Mouse (Mus musculus): Measurements from ENCODE around the gene Rps21. TPM values are rescaled to one million over a fixed set of nuclear protein-coding genes. Genes with fewer than 3 reads are reported as not detected.

Gene Rps21
- polyA plus RNA-seq, 1 experiment from 2014 or later, result 432 TPM

DNA sequence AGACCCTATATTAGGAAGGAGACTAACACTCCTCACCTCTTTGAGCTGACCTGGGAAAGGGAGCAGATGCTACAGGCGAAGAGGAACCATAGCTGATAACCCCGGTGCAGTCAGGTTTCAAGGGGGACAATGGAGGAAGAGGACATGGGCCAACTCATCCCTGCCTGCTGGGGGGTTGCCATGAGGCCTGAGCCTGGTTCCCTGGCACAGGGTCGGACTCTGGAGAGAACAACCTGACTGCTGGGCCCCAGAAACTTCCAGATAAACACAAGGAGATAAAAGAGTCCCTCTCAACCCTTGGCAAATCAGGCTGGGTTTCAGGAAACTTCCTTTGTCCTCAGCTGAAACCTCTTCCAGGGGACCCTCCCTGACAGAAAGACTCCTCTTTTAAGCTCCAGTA lies 38.9 kb upstream of the Rps21 start:
- H3K9ac ChIP-seq (ENCODE audit: low read depth, low read length), result no peak overlapping the region
- 0 out of 2 replicates have a peak, but pooled peaks cover 4% of the 10 kb centered on the region for H3K4me1 ChIP-seq (replicated peaks; ENCODE audit: control insufficient read depth, insufficient read depth, low read length)
- H3K4me2 ChIP-seq (replicated peaks; ENCODE audit: low read depth, low read length), result no peak overlapping the region
- no peak overlapping the region for H3K27ac ChIP-seq (ENCODE audit: low read depth, low read length)
- 89% methylated on average over 3 of the region's 3 CpGs for WGBS
- no peak for ATAC-seq (ENCODE audit: low FRiP score)
- H3K36me3 ChIP-seq (ENCODE audit: control insufficient read depth, insufficient read depth, low read length), result no peaks in the 10 kb centered on the region
- no peaks in the 10 kb centered on the region for H3K9me3 ChIP-seq (ENCODE audit: control insufficient read depth, low read length)
- 0 out of 2 replicates have a peak, but pooled peaks cover 4% of the 10 kb centered on the region for H3K27me3 ChIP-seq (ENCODE audit: control insufficient read depth, insufficient read depth, low read length)
- no peak for DNase-seq (ENCODE audit: low spot score)
- H3K4me3 ChIP-seq (ENCODE audit: low read depth, low read length), result no peak overlapping the region

DNA sequence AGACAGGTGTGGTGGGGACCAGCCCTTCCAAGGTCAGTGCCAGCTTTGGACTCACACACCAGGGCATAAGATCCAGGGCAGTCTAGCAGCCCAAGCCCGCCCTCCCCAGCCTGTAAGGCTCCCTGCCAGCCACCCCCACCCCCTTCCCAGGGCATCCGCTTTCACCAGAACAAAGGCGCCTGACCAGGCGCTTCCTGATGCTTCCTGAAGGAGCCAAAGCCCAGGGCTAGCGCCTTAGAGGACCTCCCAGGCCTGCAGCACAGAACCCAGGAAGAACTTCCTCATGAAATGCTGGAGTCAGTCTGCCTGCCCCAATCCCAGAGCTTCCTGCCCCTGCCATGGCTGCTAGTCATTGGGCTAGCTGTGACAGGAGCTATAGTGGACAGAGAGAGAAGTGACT lies 38.5 kb upstream of the Rps21 start:
- WGBS, result 39% methylated on average over 5 of the region's 5 CpGs

DNA sequence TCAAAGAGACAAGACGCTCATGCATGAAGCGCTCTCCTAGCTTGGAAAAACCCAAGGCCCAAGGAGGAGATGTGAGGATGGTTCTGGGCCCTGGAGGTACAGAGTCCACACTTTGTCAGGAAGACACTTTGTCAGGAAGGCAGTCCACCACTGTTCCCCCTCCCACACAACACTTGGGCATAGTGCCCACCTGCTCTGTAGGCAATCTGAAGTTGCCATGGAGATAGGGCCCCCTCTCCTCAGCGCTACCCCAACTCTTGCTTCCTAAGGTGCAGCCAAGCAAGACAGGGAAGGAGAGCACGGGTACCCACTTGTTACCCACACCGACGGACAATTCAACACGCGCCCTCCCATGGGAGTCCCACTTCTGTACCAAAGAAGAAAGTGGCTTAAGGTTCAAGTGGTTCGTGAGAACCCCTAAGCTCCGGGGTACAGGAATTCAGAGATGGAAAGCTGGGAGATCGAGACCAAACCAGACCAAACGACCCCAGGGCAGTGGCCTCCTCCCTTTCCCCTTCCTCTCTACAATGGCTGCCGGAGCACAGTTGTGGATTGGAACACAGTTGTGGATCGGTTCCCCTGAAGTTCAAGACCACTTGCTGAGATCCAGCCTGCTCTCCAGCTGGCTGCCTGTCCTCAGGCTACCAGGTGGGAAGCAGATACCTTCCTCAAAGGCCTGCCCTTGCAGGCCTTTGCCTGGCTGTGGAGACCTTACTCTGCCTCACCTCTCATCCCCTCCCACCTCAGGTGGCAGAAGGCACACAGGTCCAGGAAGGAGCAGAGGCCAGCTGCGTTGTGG lies 37.8 kb upstream of the Rps21 start:
- H3K27ac ChIP-seq (ENCODE audit: low read depth, low read length), result no peak overlapping the region
- H3K4me1 ChIP-seq (replicated peaks; ENCODE audit: control insufficient read depth, insufficient read depth, low read length), result 0 out of 2 replicates have a peak, but pooled peaks cover 4% of the 10 kb centered on the region
- WGBS, result 82% methylated on average over 15 of the region's 15 CpGs
- H3K36me3 ChIP-seq (ENCODE audit: control insufficient read depth, insufficient read depth, low read length), result no peaks in the 10 kb centered on the region
- peaks cover 5% of the 10 kb centered on the region; the same call in 1 of the 2 replicates for H3K27me3 ChIP-seq (ENCODE audit: control insufficient read depth, insufficient read depth, low read length)
- H3K9ac ChIP-seq (ENCODE audit: low read depth, low read length), result no peak overlapping the region
- ATAC-seq (ENCODE audit: low FRiP score) (no peak), DNase-seq (ENCODE audit: low spot score) (no peak)
- H3K4me3 ChIP-seq (ENCODE audit: low read depth, low read length), result no peak overlapping the region
- H3K9me3 ChIP-seq (ENCODE audit: control insufficient read depth, low read length), result no peaks in the 10 kb centered on the region
- H3K4me2 ChIP-seq (replicated peaks; ENCODE audit: low read depth, low read length), result no peak overlapping the region

More for the DNA sequence above, 38.5 kb upstream of the Rps21 start:
- Histone ChIP-seq H3K9ac (ENCODE audit: low read depth, low read length) (no peak overlapping the region), H3K4me1 (replicated peaks; ENCODE audit: control insufficient read depth, insufficient read depth, low read length) (0 out of 2 replicates have a peak, but pooled peaks cover 4% of the 10 kb centered on the region), H3K36me3 (ENCODE audit: control insufficient read depth, insufficient read depth, low read length) (no peaks in the 10 kb centered on the region), H3K27ac (ENCODE audit: low read depth, low read length) (no peak overlapping the region), H3K4me3 (ENCODE audit: low read depth, low read length) (no peak overlapping the region), H3K9me3 (ENCODE audit: control insufficient read depth, low read length) (no peaks in the 10 kb centered on the region), H3K4me2 (replicated peaks; ENCODE audit: low read depth, low read length) (no peak overlapping the region), H3K27me3 (ENCODE audit: control insufficient read depth, insufficient read depth, low read length) (0 out of 2 replicates have a peak, but pooled peaks cover 4% of the 10 kb centered on the region)
- DNase-seq (ENCODE audit: low spot score) (no peak), ATAC-seq (ENCODE audit: low FRiP score) (no peak)

DNA sequence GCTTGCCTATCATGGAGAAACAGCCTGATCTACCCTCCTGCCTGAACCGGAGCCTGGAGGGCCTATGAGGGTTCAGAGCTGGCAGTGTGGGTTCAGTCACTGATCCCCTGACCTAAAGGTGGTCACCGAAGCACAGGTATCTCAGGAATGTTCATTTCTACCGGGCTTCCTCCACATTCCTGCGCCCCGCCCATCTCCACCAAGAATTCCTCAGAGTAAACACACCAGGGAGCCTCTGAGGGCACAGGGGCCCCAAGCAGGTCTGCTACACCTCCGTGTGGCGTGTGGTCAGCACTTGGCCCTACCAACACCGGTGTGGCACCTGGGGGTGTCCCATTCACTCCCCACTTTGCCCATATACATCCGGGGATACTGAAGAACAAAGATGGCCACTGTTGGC lies 37.0 kb upstream of the Rps21 start:
- ATAC-seq (ENCODE audit: low FRiP score) (no peak), DNase-seq (ENCODE audit: low spot score) (no peak)
- H3K9me3 ChIP-seq (ENCODE audit: control insufficient read depth, low read length), result no peaks in the 10 kb centered on the region
- WGBS, result 84% methylated on average over 9 of the region's 9 CpGs
- H3K4me2 ChIP-seq (replicated peaks; ENCODE audit: low read depth, low read length), result no peak overlapping the region
- H3K9ac ChIP-seq (ENCODE audit: low read depth, low read length), result no peak overlapping the region
- no peak overlapping the region for H3K27ac ChIP-seq (ENCODE audit: low read depth, low read length)
- H3K4me1 ChIP-seq (replicated peaks; ENCODE audit: control insufficient read depth, insufficient read depth, low read length), result peaks cover 7% of the 10 kb centered on the region; the same call in 1 of the 2 replicates
- H3K4me3 ChIP-seq (ENCODE audit: low read depth, low read length), result no peak overlapping the region
- peaks cover 14% of the 10 kb centered on the region for H3K27me3 ChIP-seq (ENCODE audit: control insufficient read depth, insufficient read depth, low read length)
- no peaks in the 10 kb centered on the region for H3K36me3 ChIP-seq (ENCODE audit: control insufficient read depth, insufficient read depth, low read length)

DNA sequence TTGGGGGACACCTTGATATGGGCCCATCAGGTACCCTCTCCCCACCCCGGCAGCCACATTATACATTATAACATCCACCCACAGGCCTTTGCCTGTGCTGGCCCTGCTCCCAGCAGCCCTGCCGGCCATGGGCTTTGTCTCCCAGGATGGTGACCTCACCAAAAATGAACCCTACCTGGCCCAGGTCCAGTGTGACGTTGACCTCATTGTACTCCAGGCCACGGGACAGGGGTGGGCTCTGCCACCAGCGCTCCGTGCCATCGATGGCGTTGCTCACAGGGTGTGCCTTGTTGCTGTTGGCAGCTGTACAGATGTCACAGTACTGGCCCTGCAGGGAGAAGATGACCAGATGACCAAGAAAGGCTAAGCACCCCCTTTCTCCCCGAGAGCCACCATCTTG lies 36.1 kb upstream of the Rps21 start:
- 92% methylated on average over 9 of the region's 9 CpGs for WGBS
- Histone ChIP-seq H3K9ac (ENCODE audit: low read depth, low read length) (no peak overlapping the region), H3K27ac (ENCODE audit: low read depth, low read length) (no peak overlapping the region), H3K4me3 (ENCODE audit: low read depth, low read length) (no peak overlapping the region), H3K36me3 (ENCODE audit: control insufficient read depth, insufficient read depth, low read length) (no peaks in the 10 kb centered on the region), H3K27me3 (ENCODE audit: control insufficient read depth, insufficient read depth, low read length) (peaks cover 21% of the 10 kb centered on the region), H3K9me3 (ENCODE audit: control insufficient read depth, low read length) (no peaks in the 10 kb centered on the region), H3K4me2 (replicated peaks; ENCODE audit: low read depth, low read length) (no peak overlapping the region), H3K4me1 (replicated peaks; ENCODE audit: control insufficient read depth, insufficient read depth, low read length) (peaks cover 9% of the 10 kb centered on the region; the same call in 1 of the 2 replicates)
- no peak for ATAC-seq (ENCODE audit: low FRiP score)
- DNase-seq (ENCODE audit: low spot score), result no peak

DNA sequence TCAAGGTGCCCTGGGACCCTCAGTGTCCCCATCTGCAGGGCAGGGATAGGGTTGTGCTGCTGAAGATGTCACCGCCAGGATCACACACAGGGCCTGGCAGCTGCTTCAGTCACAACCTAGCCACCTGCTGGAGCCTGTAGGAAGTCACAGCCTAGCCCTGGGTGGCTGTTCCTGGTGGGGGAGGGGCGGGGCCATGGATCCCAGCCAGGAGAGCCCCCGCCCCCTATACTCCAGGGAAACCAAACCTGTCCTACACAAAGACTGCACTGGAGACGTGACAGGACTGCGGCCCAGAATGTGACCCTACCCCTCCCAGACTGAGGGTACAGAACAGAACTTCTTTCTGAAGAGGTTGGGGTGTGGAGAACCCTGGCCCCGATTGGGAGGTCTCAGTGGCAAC lies 34.9 kb upstream of the Rps21 start:
- ATAC-seq (ENCODE audit: low FRiP score) (0 out of 2 replicates have a peak, but pooled peaks have one; percentile 13), DNase-seq (ENCODE audit: low spot score) (peak; percentile 52)
- H3K4me3 ChIP-seq (ENCODE audit: low read depth, low read length), result no peak overlapping the region
- H3K9me3 ChIP-seq (ENCODE audit: control insufficient read depth, low read length), result no peaks in the 10 kb centered on the region
- H3K27ac ChIP-seq (ENCODE audit: low read depth, low read length), result no peak overlapping the region
- peaks cover 9% of the 10 kb centered on the region; the same call in 1 of the 2 replicates for H3K4me1 ChIP-seq (replicated peaks; ENCODE audit: control insufficient read depth, insufficient read depth, low read length)
- H3K27me3 ChIP-seq (ENCODE audit: control insufficient read depth, insufficient read depth, low read length), result peaks cover 24% of the 10 kb centered on the region
- no peak overlapping the region for H3K9ac ChIP-seq (ENCODE audit: low read depth, low read length)
- H3K36me3 ChIP-seq (ENCODE audit: control insufficient read depth, insufficient read depth, low read length), result no peaks in the 10 kb centered on the region
- whole genome bisulfite sequencing, result 16% methylated on average over 6 of the region's 6 CpGs
- no peak overlapping the region; the same call in 1 of the 2 replicates for H3K4me2 ChIP-seq (replicated peaks; ENCODE audit: low read depth, low read length)

DNA sequence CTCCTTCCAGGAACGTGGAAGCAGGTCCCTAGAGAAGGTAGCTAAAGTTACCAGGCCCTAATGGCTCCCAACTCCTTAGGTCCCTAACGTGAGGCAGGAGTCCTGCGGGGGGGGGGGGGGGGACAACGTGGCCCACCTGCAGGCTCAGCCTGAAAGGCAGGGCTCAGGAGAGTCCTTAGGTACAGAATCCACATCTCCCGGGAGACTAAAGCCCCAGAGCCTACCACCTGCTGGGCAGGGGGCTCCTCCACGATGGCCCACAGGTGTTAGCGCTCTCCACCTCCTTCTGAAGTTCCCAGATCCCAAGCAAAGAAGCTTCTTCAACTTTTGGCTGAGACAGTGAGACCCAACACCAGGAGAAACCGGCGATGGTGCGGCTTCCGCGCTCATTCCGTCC lies 32.5 kb upstream of the Rps21 start:
- Histone ChIP-seq H3K4me1 (replicated peaks; ENCODE audit: control insufficient read depth, insufficient read depth, low read length) (peaks cover 15% of the 10 kb centered on the region), H3K36me3 (ENCODE audit: control insufficient read depth, insufficient read depth, low read length) (no peaks in the 10 kb centered on the region), H3K27ac (ENCODE audit: low read depth, low read length) (no peak overlapping the region), H3K27me3 (ENCODE audit: control insufficient read depth, insufficient read depth, low read length) (peaks cover 24% of the 10 kb centered on the region), H3K4me2 (replicated peaks; ENCODE audit: low read depth, low read length) (peak overlapping the region; percentile 98), H3K4me3 (ENCODE audit: low read depth, low read length) (peak overlapping the region; percentile 51), H3K9ac (ENCODE audit: low read depth, low read length) (0 out of 2 replicates have a peak overlapping the region, but pooled peaks have one; percentile 39), H3K9me3 (ENCODE audit: control insufficient read depth, low read length) (no peaks in the 10 kb centered on the region)
- WGBS, result 2% methylated on average over 12 of the region's 13 CpGs
- DNase-seq (ENCODE audit: low spot score), result no peak
- no peak for ATAC-seq (ENCODE audit: low FRiP score)

DNA sequence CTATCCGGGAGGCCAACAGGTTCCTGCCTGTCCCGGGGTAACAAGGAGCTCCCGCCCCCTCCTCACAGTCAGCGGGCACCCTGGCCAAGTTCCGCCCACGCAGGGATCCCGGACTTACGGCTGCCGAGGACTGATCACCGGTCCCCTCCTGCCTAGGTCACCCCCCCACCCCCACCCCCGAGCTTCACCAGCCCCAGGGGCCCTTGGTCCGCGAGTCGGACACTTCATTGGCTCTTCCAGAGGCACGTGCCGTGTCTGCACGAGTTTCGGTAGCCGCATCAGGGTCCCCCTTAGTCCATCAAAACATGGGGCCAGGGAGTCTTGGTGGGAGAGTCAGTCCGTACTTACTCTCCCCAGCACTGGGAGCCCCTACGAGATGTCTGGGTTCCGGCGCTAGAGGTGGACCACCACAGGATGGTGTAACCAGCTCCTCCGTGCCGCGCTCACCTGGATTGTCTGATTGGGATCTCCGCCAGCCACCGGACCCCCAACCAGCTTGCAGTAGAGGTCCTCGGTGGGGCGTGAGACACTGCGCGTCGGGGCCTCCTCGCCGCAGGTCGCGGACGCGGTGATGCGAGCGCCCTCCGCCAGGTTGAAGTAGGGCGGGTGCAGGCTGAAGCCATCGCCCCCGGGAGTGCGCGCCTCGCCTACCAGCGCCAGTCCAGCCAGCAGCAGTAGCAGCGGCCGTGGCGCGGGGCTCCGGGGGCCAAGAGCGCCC lies 32.0 kb upstream of the Rps21 start:
- Histone ChIP-seq H3K9ac (ENCODE audit: low read depth, low read length) (peak overlapping the region; percentile 39), H3K9me3 (ENCODE audit: control insufficient read depth, low read length) (no peaks in the 10 kb centered on the region), H3K4me2 (replicated peaks; ENCODE audit: low read depth, low read length) (peak overlapping the region; percentile 98), H3K27ac (ENCODE audit: low read depth, low read length) (no peak overlapping the region), H3K4me3 (ENCODE audit: low read depth, low read length) (peak overlapping the region; percentile 51), H3K27me3 (ENCODE audit: control insufficient read depth, insufficient read depth, low read length) (peaks cover 24% of the 10 kb centered on the region), H3K36me3 (ENCODE audit: control insufficient read depth, insufficient read depth, low read length) (no peaks in the 10 kb centered on the region), H3K4me1 (replicated peaks; ENCODE audit: control insufficient read depth, insufficient read depth, low read length) (peaks cover 15% of the 10 kb centered on the region)
- DNase-seq (ENCODE audit: low spot score), result peak; percentile 63
- peak; percentile 9 for ATAC-seq (ENCODE audit: low FRiP score)
- under 1% methylated on average over 50 of the region's 55 CpGs for WGBS
